Comparison of ENCODE assay signal across 27 mouse cellular contexts in the genomic region with DNA sequence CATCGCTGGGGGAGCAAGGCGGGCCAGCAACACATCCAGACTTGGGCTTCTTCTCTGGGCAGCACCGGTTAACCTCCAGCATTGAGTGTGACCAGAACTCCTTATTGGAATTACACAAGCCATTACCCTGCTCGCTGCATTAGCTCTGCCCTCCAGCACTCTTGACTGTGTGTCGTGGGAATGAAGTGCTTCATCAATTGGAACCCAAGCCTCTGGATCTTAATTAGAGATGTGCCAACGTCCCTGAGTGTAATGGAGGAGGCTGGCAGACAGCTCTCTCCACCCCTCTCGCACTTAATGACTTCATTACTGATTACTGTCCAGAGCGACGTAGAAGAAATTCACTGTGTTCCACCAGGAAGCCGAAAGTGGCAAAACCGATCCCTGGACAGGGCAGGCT.
DNase-seq lines count a peak whose midpoint lies in the region; ATAC-seq and TF ChIP-seq lines count a peak whose summit lies in the region.
"Had no signal": no experiment of that assay in that cellular context is flagged by ENCODE, and none has a peak within 500 bp of the region (broad histone marks: within the 10 kb centered on the region; RNA-seq: fewer than 3 reads in every experiment).

No protein-coding gene starts in this region.

- no peak overlapping the region for H3K4me2 ChIP-seq in hindbrain, embryonic 11.5 days (replicated peaks; ENCODE audit: low read depth, low read length)
- no peak overlapping the region for H3K4me2 ChIP-seq in midbrain, postnatal 0 days (ENCODE audit: low read depth, low read length, poor library complexity, severe bottlenecking)
- no peak overlapping the region for H3K4me2 ChIP-seq in midbrain, embryonic 11.5 days
- H3K4me2 ChIP-seq in hindbrain, embryonic 15.5 days, result no peak overlapping the region
- no peak overlapping the region for H3K4me2 ChIP-seq in neural tube, embryonic 15.5 days
- H3K4me2 ChIP-seq: forebrain, embryonic 15.5 days; heart, embryonic 12.5 days; liver, embryonic 12.5 days; midbrain, embryonic 15.5 days had no signal

- no peaks in the 10 kb centered on the region for H3K4me1 ChIP-seq in hindbrain, embryonic 11.5 days (replicated peaks; ENCODE audit: control insufficient read depth, insufficient read depth, low read length)
- H3K4me1 ChIP-seq in hindbrain, embryonic 10.5 days (replicated peaks), result peaks cover 7% of the 10 kb centered on the region; the same call in 1 of the 2 replicates
- peaks cover 3% of the 10 kb centered on the region for H3K4me1 ChIP-seq in midbrain, postnatal 0 days (ENCODE audit: insufficient read depth, low read length)
- H3K4me1 ChIP-seq in midbrain, embryonic 11.5 days (ENCODE audit: control insufficient read depth, insufficient read depth, low read length), result no peaks in the 10 kb centered on the region
- peaks cover 23% of the 10 kb centered on the region for H3K4me1 ChIP-seq in hindbrain, embryonic 15.5 days (replicated peaks)
- peaks cover 28% of the 10 kb centered on the region for H3K4me1 ChIP-seq in neural tube, embryonic 15.5 days
- H3K4me1 ChIP-seq: liver, embryonic 12.5 days; megakaryocyte, embryonic 14.5 days had no signal

- TF ChIP-seq CTCF in midbrain, postnatal 0 days (IDR thresholded peaks at IDR 0.05), result no peak

- no peaks in the 10 kb centered on the region for H3K36me3 ChIP-seq in hindbrain, embryonic 11.5 days (ENCODE audit: control insufficient read depth, insufficient read depth, low read length)
- H3K36me3 ChIP-seq in hindbrain, embryonic 10.5 days, result no peaks in the 10 kb centered on the region
- H3K36me3 ChIP-seq in midbrain, postnatal 0 days (ENCODE audit: insufficient read depth, low read length), result no peaks in the 10 kb centered on the region
- no peaks in the 10 kb centered on the region for H3K36me3 ChIP-seq in midbrain, embryonic 11.5 days (ENCODE audit: control insufficient read depth, insufficient read depth, low read length)
- H3K36me3 ChIP-seq in hindbrain, embryonic 15.5 days, result no peaks in the 10 kb centered on the region
- no peaks in the 10 kb centered on the region for H3K36me3 ChIP-seq in neural tube, embryonic 15.5 days
- H3K36me3 ChIP-seq: forebrain, embryonic 15.5 days; heart, embryonic 12.5 days; liver, embryonic 12.5 days; midbrain, embryonic 15.5 days had no signal

- peak; percentile 30; the same call in 1 of the 2 replicates for ATAC-seq in hindbrain, embryonic 11.5 days (ENCODE audit: low FRiP score)
- ATAC-seq in midbrain, postnatal 0 days (ENCODE audit: low FRiP score), result no peak
- ATAC-seq in midbrain, embryonic 11.5 days (ENCODE audit: low FRiP score), result no peak
- peak; percentile 71 for ATAC-seq in hindbrain, embryonic 15.5 days (ENCODE audit: low FRiP score, low read depth)
- ATAC-seq in neural tube, embryonic 15.5 days (ENCODE audit: low FRiP score), result peak; percentile 40; the same call in 1 of the 2 replicates
- ATAC-seq: forebrain, embryonic 15.5 days; liver, embryonic 12.5 days; liver, postnatal 0 days; midbrain, embryonic 15.5 days had no signal

- no peak overlapping the region for H3K27ac ChIP-seq in hindbrain, embryonic 11.5 days (ENCODE audit: low read depth, low read length)
- no peak overlapping the region for H3K27ac ChIP-seq in hindbrain, embryonic 10.5 days
- no peak overlapping the region for H3K27ac ChIP-seq in midbrain, postnatal 0 days (ENCODE audit: low read depth, low read length)
- no peak overlapping the region for H3K27ac ChIP-seq in midbrain, embryonic 11.5 days (ENCODE audit: low read depth, low read length)
- H3K27ac ChIP-seq in hindbrain, embryonic 15.5 days (replicated peaks), result no peak overlapping the region; the same call in 1 of the 2 replicates
- no peak overlapping the region for H3K27ac ChIP-seq in neural tube, embryonic 15.5 days (replicated peaks)
- H3K27ac ChIP-seq: forebrain, embryonic 15.5 days; gastrocnemius, adult 2 months; heart, adult 2 months; liver, embryonic 12.5 days; midbrain, embryonic 15.5 days had no signal

- no peak for DNase-seq in hindbrain, embryonic 11.5 days (ENCODE audit: low spot score)
- no peak for DNase-seq in hindbrain, embryonic 10.5 days (ENCODE audit: low spot score)
- peak; percentile 42 for DNase-seq in midbrain, postnatal 0 days (ENCODE audit: low spot score)
- no peak for DNase-seq in midbrain, embryonic 11.5 days (ENCODE audit: low spot score, missing footprints)
- DNase-seq in cerebellum, adult 11-12 months, result no peak
- DNase-seq in MN1 (ENCODE audit: low spot score), result no peak
- DNase-seq: adrenal gland, postnatal 25 days; cerebellum, adult 2 months; cerebellum, postnatal 14 days; gastrocnemius, adult 2 months; heart, postnatal 4 days; kidney, adult 8-10 months; kidney, postnatal 36 days; layer of hippocampus, postnatal 36 days; left cerebral cortex, postnatal 4 days; liver, postnatal 0 days; lung, postnatal 36 days; right cerebral cortex, postnatal 25 days; thymus, postnatal 14 days had no signal

- no peak overlapping the region for H3K9ac ChIP-seq in hindbrain, embryonic 11.5 days (ENCODE audit: low read depth, low read length)
- H3K9ac ChIP-seq in midbrain, postnatal 0 days (replicated peaks; ENCODE audit: low read length, poor library complexity, severe bottlenecking), result no peak overlapping the region
- H3K9ac ChIP-seq in midbrain, embryonic 11.5 days (ENCODE audit: low read length), result no peak overlapping the region
- H3K9ac ChIP-seq in hindbrain, embryonic 15.5 days, result no peak overlapping the region
- no peak overlapping the region for H3K9ac ChIP-seq in neural tube, embryonic 15.5 days (replicated peaks)
- H3K9ac ChIP-seq: forebrain, embryonic 15.5 days; heart, embryonic 12.5 days; liver, embryonic 12.5 days; liver, postnatal 0 days; midbrain, embryonic 15.5 days had no signal

- no peaks in the 10 kb centered on the region for H3K27me3 ChIP-seq in hindbrain, embryonic 11.5 days (ENCODE audit: control insufficient read depth, insufficient read depth, low read length)
- peaks cover 11% of the 10 kb centered on the region; the same call in 1 of the 2 replicates for H3K27me3 ChIP-seq in hindbrain, embryonic 10.5 days (ENCODE audit: insufficient read depth, poor library complexity, severe bottlenecking)
- no peaks in the 10 kb centered on the region for H3K27me3 ChIP-seq in midbrain, postnatal 0 days (ENCODE audit: insufficient read depth, low read length)
- H3K27me3 ChIP-seq in midbrain, embryonic 11.5 days (ENCODE audit: control insufficient read depth, insufficient read depth, low read length), result no peaks in the 10 kb centered on the region
- peaks cover 6% of the 10 kb centered on the region; the same call in 1 of the 2 replicates for H3K27me3 ChIP-seq in hindbrain, embryonic 15.5 days
- H3K27me3 ChIP-seq in neural tube, embryonic 15.5 days (replicated peaks), result 0 out of 2 replicates have a peak, but pooled peaks cover 6% of the 10 kb centered on the region
- H3K27me3 ChIP-seq: forebrain, embryonic 15.5 days; liver, embryonic 12.5 days; midbrain, embryonic 15.5 days had no signal

- 73% methylated on average over 11 of the region's 11 CpGs for WGBS in hindbrain, embryonic 11.5 days
- WGBS in hindbrain, embryonic 10.5 days, result 82% methylated on average over 11 of the region's 11 CpGs
- 63% methylated on average over 11 of the region's 11 CpGs for WGBS in midbrain, postnatal 0 days
- WGBS in midbrain, embryonic 11.5 days, result 84% methylated on average over 11 of the region's 11 CpGs
- WGBS in hindbrain, embryonic 15.5 days, result 44% methylated on average over 11 of the region's 11 CpGs
- WGBS in neural tube, embryonic 15.5 days, result 49% methylated on average over 11 of the region's 11 CpGs

- no peaks in the 10 kb centered on the region for H3K9me3 ChIP-seq in hindbrain, embryonic 11.5 days (ENCODE audit: control insufficient read depth, low read length)
- H3K9me3 ChIP-seq in hindbrain, embryonic 10.5 days, result no peaks in the 10 kb centered on the region
- no peaks in the 10 kb centered on the region for H3K9me3 ChIP-seq in midbrain, postnatal 0 days (ENCODE audit: low read length)
- H3K9me3 ChIP-seq in midbrain, embryonic 11.5 days (ENCODE audit: control insufficient read depth, low read length), result no peaks in the 10 kb centered on the region
- no peaks in the 10 kb centered on the region for H3K9me3 ChIP-seq in hindbrain, embryonic 15.5 days
- no peaks in the 10 kb centered on the region for H3K9me3 ChIP-seq in neural tube, embryonic 15.5 days (replicated peaks)
- H3K9me3 ChIP-seq: forebrain, embryonic 15.5 days; heart, embryonic 12.5 days; liver, embryonic 12.5 days; megakaryocyte, embryonic 14.5 days; midbrain, embryonic 15.5 days had no signal

- H3K4me3 ChIP-seq in hindbrain, embryonic 11.5 days (ENCODE audit: low read depth, low read length), result no peak overlapping the region
- no peak overlapping the region for H3K4me3 ChIP-seq in hindbrain, embryonic 10.5 days
- H3K4me3 ChIP-seq in midbrain, postnatal 0 days (ENCODE audit: low read depth, low read length), result no peak overlapping the region
- H3K4me3 ChIP-seq in midbrain, embryonic 11.5 days (ENCODE audit: low read depth, low read length), result no peak overlapping the region
- no peak overlapping the region for H3K4me3 ChIP-seq in hindbrain, embryonic 15.5 days
- no peak overlapping the region for H3K4me3 ChIP-seq in neural tube, embryonic 15.5 days (replicated peaks)
- H3K4me3 ChIP-seq: forebrain, embryonic 15.5 days; gastrocnemius, adult 2 months; heart, adult 2 months; heart, embryonic 12.5 days; liver, embryonic 12.5 days; megakaryocyte, embryonic 14.5 days; midbrain, embryonic 15.5 days had no signal

Comparison
In these comparisons a context has a peak if more than half of its experiments do, and no peak if none do; other contexts are left out.
1. ATAC-seq: peak in hindbrain, embryonic 11.5 days (single experiment), hindbrain, embryonic 15.5 days (single experiment) and neural tube, embryonic 15.5 days (single experiment); none in midbrain, postnatal 0 days (single experiment) and midbrain, embryonic 11.5 days (single experiment).